Mouse (Mus musculus): ENCODE measurements at regions not wholly inside any gene's neighbourhood (a gene's known extent, or its start where the extent isn't known, plus 50 kb on each side); places are given as distances from the start of the nearest gene placed in this dataset.

GRCm38 (mm10) chr12:112238834-112239233 is 92.8 kb downstream of the Kif26a start:
- TF ChIP-seq POLR2A (IDR thresholded peaks at IDR 0.05; ENCODE audit: control insufficient read depth, low read depth, low read length) (no peak), CTCF (IDR thresholded peaks at IDR 0.05; ENCODE audit: control insufficient read depth, insufficient read depth, insufficient replicate concordance, low read depth, low read length) (no peak)
